Mouse (Mus musculus) thymus, adult 18-20 months (tissue): ENCODE measurements at regions not wholly inside any gene's neighbourhood (a gene's known extent, or its start where the extent isn't known, plus 50 kb on each side); places are given as distances from the start of the nearest gene placed in this dataset.
"Not testable (repeated sequence)": the region's sequence is repeated elsewhere in the genome, so short reads cannot be mapped to it uniquely, and the experiment has no call there.

ENCODE experiments used
- DNase-seq, 2 experiments: peaks; one replicate each; pipeline ENCODE4 v3.0.0; 2022; ENCODE audit warnings: mixed read lengths in 2 of 2

- no peak for DNase-seq
These were observed 72.9 kb upstream of the Olfr1324 start for GRCm38 (mm10) chrX:50501181-50501580.

DNA sequence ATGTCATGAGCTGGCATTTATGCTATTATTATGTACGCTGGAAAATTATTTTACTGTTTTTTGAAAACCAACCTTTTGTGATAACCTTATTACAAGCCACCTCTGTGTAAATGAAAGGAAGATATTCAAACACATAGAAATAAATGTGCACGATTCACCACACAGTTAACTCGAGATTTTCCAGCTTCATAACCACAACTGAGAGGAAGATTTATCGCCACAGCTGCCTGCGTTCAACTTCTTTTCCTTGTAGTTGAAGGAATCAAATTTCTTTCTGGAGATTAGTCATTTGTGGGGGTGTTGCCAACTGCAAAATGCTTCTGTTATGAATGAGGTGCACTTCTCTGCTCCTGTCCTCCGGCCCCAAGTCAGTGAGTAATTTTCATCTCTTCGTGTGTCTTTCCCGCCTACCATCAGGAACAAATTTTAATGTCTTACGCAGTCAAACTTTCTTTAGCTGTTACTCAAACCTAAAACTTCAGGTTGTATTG is 62.2 kb upstream of the Olfr1324 start:
- not testable (repeated sequence) for DNase-seq
